Mouse (Mus musculus) brain, adult 2 months (tissue): ENCODE measurements around the gene Rps27l.
A peak's percentile ranks its signal among the peaks of the same experiment; 100 is the strongest.
"Not testable (repeated sequence)": the region's sequence is repeated elsewhere in the genome, so short reads cannot be mapped to it uniquely, and the experiment has no call there.

Experiments used
- DNase-seq: peaks from one replicate; pipeline ENCODE4 v3.0.0; 2011; ENCODE audit warnings: low read depth, low spot score

Gene Rps27l

GRCm38 (mm10) chr9:66945647-66946641 lies at the start of gene Rps27l:
Gene Rps27l (plus strand): TSS chr9:66946086.
- peak; percentile 97 for DNase-seq

- no peak for DNase-seq
Observed at GRCm38 (mm10) chr9:66896951-66897350, 48.9 kb upstream of the Rps27l start.

DNA sequence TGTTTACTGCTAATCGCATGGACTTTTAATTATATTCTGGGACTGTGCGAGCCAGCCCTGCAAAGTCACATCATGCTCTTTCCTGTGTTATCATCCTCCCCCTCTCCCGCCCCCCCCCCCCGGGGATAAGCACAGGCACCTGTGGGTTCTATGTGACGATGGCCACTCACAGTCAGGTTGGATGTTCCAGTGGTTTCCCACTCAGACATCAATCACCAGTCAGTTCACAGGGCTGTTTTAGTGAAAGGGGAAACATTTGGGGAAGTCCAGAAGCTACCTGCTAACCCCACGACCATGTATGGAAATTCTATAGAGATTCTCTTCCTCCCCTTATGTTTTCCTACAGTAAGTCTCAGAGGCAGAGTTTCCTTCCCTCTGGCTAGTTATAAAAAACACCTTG lies 48.0 kb upstream of the Rps27l start:
- DNase-seq, result no peak

- DNase-seq, result no peak
Observed at GRCm38 (mm10) chr9:66899072-66899471, 46.8 kb upstream of the Rps27l start.

GRCm38 (mm10) chr9:66899526-66899925 lies 46.4 kb upstream of the Rps27l start:
- DNase-seq, result no peak

- no peak for DNase-seq
Observed at GRCm38 (mm10) chr9:66905990-66906389, 39.9 kb upstream of the Rps27l start.

DNA sequence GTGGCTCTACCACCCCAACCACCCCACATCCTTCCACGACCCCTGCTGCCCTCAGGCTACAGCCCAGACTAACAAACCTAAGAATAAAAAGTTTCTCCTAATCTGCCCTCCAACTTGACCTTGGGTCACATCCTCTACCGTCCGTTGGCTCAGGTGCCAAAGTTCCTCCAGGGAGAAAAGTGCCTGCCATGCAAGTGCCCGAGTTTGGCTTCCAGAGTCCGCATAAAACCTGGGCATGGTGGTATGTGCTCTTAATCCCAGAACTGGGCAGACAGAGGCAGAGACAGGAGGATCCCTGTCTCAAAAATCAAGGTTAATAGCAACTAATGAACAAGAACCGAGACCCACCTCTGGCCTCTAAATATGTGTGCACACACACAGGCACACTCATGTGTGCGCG lies 38.8 kb upstream of the Rps27l start:
- DNase-seq, result no peak

- DNase-seq, result no peak
Observed at GRCm38 (mm10) chr9:66907746-66908397, 38.0 kb upstream of the Rps27l start.

GRCm38 (mm10) chr9:66909922-66910321 lies 36.0 kb upstream of the Rps27l start:
- DNase-seq, result no peak

GRCm38 (mm10) chr9:66910677-66911076 lies 35.2 kb upstream of the Rps27l start:
- DNase-seq, result no peak

DNA sequence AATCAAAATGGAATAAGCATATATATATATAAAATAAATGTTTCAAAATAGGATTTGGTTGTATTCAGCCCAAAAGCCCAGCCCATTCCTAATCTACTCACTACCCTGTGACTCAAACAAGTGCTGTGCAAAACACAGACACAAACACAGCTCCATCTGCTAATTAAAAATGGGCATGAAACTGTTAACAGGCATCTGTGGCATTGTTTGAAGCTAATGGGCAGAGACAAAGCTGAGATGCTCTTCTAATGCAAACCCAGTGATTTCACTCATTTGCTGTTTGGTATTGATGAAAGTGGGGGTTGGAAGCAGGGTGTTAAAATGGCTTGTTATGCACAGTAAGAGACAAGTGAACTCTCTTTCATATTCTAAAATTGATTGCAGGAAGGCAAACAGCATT lies 33.6 kb upstream of the Rps27l start:
- DNase-seq, result no peak

- not testable (repeated sequence) for DNase-seq
Observed at GRCm38 (mm10) chr9:66913254-66913934, 32.5 kb upstream of the Rps27l start.

GRCm38 (mm10) chr9:66914540-66914939 lies 31.3 kb upstream of the Rps27l start:
- no peak for DNase-seq

- DNase-seq, result no peak
Observed at GRCm38 (mm10) chr9:66915401-66915800, 30.5 kb upstream of the Rps27l start.

DNA sequence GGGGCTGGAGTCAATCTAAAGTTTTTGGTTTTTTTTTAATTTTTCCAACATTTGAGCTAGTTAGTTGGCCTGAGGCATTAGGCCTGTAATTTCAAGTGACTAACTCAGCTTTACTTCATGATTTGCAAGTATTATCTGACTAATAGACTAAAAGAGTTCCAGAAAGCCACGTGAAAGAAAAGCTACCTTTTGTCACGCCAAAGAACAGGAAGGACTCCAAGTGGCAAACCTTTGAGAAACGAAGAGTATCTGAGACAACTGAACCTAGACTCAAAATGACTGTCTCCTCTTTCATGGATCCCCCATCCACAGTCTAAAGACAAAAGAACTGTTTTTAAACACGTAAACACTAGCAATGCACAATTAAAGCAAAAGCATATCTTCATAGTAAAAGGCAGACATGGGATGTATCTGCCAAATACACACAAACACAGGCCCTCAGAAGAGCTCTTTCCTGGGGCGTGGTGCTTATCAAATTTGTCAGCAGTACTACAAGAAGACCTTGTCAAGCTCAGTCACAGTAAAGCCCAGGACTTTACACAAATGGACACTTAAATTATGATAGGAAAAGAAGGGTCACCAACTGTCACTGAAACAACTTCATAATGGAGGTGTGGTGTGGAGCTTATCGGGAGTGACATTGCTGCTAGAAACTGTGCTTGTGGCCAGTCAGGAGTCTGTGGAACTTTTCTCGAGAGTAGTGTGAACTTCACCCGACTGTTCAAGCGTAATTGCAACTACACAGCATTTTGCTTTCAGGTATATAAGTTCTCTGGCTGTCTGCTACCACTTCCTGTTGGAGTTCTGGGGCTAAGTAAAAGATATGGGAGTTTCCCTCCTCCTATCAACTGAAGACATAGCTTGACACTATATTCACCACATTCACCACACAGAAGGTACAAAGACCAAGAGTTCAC lies 29.8 kb upstream of the Rps27l start:
- no peak for DNase-seq

- DNase-seq, result no peak
Observed at GRCm38 (mm10) chr9:66917216-66917891, 28.5 kb upstream of the Rps27l start.

- no peak for DNase-seq
Observed at GRCm38 (mm10) chr9:66917892-66918255, 28.0 kb upstream of the Rps27l start.

DNA sequence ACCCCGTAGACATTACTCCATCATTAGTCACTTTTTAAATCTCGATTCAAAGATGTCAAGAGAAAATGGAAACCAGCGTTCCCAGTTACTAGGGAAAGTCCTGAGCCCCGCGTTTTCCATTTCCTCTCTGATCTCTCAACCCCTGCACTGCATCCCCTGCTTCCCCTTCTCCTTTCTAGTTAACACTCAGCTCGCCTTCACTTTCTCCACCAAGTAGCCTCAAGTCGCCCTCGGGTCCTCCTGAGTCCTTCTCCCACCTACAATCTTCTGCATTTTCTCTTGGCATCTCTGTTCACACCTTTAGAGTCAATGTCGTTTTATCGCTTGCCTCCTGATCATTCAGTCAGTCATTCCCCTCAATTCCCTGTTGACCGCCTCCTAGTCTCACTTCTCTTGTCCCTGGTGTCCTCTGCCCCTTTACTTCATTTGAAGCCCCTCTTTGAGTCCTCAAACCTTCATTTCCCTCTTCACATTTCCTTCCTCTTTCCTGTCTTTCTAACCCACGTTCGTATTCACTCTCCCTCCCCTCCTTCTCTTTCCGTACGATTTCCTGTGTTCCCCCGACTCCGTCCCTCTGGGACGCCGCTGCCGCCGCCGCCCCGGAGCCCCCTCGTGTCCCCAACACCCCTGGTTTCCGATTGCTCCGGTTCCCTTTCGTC lies 27.1 kb upstream of the Rps27l start:
- DNase-seq, result no peak

DNA sequence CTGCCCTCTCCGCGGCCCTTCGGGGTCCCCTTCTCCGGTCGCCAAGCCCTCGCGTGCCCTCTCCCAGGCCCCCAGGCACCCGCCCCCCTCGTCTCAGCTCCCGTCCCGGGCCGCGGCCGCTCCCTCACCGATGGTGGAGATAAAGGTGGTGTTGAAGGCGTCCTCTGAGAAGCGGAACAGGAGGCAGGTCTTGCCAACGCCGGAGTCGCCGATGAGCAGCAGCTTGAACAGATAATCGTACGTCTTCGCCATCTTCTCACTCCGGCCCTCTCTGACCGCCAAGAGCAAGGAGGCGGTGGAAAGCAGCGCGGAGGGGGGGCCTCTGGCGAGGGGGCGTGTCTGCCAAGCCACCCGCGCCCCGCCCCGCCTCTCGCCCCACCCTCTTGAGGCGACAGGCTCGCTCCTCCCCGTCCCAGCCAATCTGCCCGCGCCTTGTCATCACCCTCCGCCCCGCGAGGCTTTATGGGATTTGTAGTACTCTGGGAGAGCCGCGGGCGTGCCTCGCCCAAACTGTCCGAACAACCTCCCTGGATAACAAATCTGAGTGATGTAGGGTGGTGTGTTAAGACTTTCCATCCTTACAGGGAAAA lies 26.4 kb upstream of the Rps27l start, which contains the start of gene Rab8b:
Gene Rab8b (minus strand): TSS at position 306 of the 590 bp plus-strand sequence.
- peak; percentile 99 for DNase-seq

DNA sequence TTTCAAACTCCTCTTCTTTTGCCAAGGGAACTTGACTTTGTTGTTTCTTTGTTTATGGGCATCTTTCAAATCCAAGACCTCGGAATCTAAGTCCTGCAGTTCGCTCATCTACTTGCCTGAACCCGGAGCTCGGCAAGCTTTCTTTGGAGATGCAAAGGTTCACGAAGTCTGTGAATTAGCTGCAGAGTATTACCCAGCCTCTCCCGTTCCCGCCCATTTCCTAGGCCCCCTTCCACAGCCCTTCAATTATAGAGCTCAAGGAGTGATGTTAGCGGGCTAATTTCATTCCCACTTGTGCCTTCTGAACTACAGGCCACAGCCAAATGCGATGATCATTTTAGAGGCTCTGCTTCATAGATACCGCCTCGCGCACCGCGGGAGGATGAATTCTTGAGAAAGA lies 25.9 kb upstream of the Rps27l start:
- no peak for DNase-seq
